Mouse (Mus musculus) intestine, postnatal 0 days (tissue): ENCODE results near the gene Ehd4. TPM values are rescaled to one million over a fixed set of nuclear protein-coding genes. Genes with fewer than 3 reads are reported as not detected.

Experiments used
- ATAC-seq: fragments of 200-750 bp; cut with Nextera tagmentation; 2 replicates; pipeline ENCODE4 v1.8.0; 2017; ENCODE audit warnings: mild to moderate bottlenecking, moderate TSS enrichment, moderate library complexity
- H3K27ac ChIP-seq: fragments of 300-500 bp; sonication (generic); 2 replicates; pipeline ENCODE4 v1.5.1; 2014; ENCODE audit warnings: mild to moderate bottlenecking, low read depth, low read length, moderate library complexity
- H3K27me3 ChIP-seq: fragments of 300-500 bp; sonication (generic); replicated peaks from 2 replicates; pipeline ENCODE4 v1.6.1; 2014; ENCODE audit warnings: low read length, mixed read lengths; ENCODE audit not compliant: control insufficient read depth, insufficient read depth
- H3K36me3 ChIP-seq: fragments of 300-500 bp; sonication (generic); 2 replicates; pipeline ENCODE4 v1.6.1; 2014; ENCODE audit warnings: mild to moderate bottlenecking, moderate library complexity; ENCODE audit not compliant: control insufficient read depth, insufficient read depth
- H3K4me1 ChIP-seq: fragments of 300-500 bp; sonication (generic); replicated peaks from 2 replicates; pipeline ENCODE4 v1.6.1; 2014; ENCODE audit warnings: antibody characterized with exemption, low read length, mixed read lengths; ENCODE audit not compliant: control insufficient read depth, insufficient read depth
- H3K4me2 ChIP-seq: fragments of 300-500 bp; sonication (generic); replicated peaks from 2 replicates; pipeline ENCODE4 v1.6.1; 2014; ENCODE audit warnings: low read depth, mild to moderate bottlenecking, moderate library complexity
- H3K4me3 ChIP-seq: fragments of 300-500 bp; sonication (generic); 2 replicates; pipeline ENCODE4 v1.5.1; 2014; ENCODE audit warnings: low read depth, low read length
- H3K9ac ChIP-seq: fragments of 300-500 bp; sonication (generic); 2 replicates; pipeline ENCODE4 v1.6.1; 2014; ENCODE audit warnings: mild to moderate bottlenecking, low read depth, low read length
- H3K9me3 ChIP-seq: fragments of 300-500 bp; sonication (generic); 2 replicates; pipeline ENCODE4 v1.6.1; 2016; ENCODE audit warnings: mixed run types; ENCODE audit not compliant: control insufficient read depth
- CTCF ChIP-seq: sonication (generic); IDR thresholded peaks from 2 replicates; pipeline ENCODE4 v1.5.1; 2016; ENCODE audit warnings: low read depth, mild to moderate bottlenecking, control low read depth, antibody characterized with exemption, moderate library complexity
- WGBS: fragments of 180-500 bp; shearing (Covaris S2); extraction: QIAGEN DNeasy Blood & Tissue Kit; methylation state at CpG from one replicate; pipeline ENCODE4 v1.1.7; 2014; 5-methylcytosine and 5-hydroxymethylcytosine counted together
- polyA plus RNA-seq: library from polyadenylated mRNA; unstranded; fragments of >200 nt; fragmentation: Nextera tagmentation; extraction: Ambion mirVana; gene quantifications from 2 replicates; pipeline ENCODE4 v1.2.1, GENCODE M21; 2015

Gene Ehd4
- 70.0 and 74.9 TPM in 2 replicates for polyA plus RNA-seq

DNA sequence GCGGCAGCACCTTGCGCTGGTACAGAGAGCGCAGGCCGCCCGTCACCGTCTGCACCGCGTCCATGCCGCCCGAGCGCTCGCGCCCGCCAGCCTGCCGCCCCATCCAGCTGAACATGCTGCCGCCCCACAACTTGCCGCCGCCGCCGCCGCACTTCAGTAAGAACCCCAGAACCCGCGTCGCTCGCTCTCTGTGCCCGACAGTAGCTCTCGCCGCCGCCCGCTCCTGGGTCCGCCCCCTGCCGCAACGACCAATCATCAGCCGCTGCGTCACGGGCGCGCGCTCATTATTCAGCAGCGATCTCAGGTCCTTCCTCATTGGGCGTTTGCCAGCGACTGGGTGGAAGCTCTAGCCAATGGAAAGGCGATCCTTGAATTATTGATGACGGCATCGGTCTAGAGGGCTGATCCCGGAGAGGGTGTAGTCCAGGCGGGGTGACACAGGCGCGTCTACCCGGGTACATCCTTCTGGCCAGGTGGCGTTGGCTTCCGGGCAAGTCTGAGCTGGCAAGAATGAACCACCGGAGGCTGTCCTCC is at the start of gene Ehd4:
TSS of gene Ehd4 (minus strand) at position 246 of the 534 bp plus-strand sequence.
- WGBS = under 1% methylated on average over 50 of the region's 53 CpGs
- Histone ChIP-seq H3K9me3 (no peaks in the 10 kb centered on the region), H3K27me3 (no peaks in the 10 kb centered on the region), H3K27ac (peak within 1 kb of the TSS; percentile 85), H3K9ac (peak within 1 kb of the TSS; percentile 79), H3K36me3 (no peaks in the 10 kb centered on the region), H3K4me2 (peak within 1 kb of the TSS; percentile 99), H3K4me3 (peak within 1 kb of the TSS; percentile 86), H3K4me1 (no peaks in the 10 kb centered on the region)
- no peak for TF ChIP-seq CTCF
- peak; percentile 99 for ATAC-seq

DNA sequence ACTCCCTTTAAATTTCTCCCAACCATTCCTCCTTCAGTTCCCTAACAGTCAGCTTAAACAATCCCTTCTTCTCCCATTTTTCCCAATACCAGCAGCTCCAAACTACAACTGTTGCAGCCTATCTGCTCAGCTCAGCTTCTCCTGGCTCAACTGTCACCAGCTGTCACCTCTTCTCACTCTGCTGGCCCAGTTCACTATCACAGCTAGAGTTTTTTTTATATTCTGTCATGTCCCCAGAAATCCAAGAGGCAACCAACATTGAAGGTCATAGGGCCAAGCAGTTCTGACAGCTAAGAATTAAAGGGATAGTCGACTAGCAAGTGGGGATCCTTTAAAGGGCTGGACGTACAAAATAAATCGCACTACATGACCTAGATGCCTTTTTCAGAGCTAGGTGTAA is 49.3 kb upstream of the Ehd4 start:
- H3K9me3 ChIP-seq = no peaks in the 10 kb centered on the region
- no peak for TF ChIP-seq CTCF
- H3K4me3 ChIP-seq = no peak overlapping the region
- H3K27ac ChIP-seq = no peak overlapping the region
- H3K36me3 ChIP-seq = no peaks in the 10 kb centered on the region
- H3K4me1 ChIP-seq = no peaks in the 10 kb centered on the region
- H3K27me3 ChIP-seq = no peaks in the 10 kb centered on the region
- no peak overlapping the region for H3K9ac ChIP-seq
- no peak for ATAC-seq
- 60% methylated on average over 3 of the region's 3 CpGs for WGBS
- no peak overlapping the region for H3K4me2 ChIP-seq

GRCm38 (mm10) chr2:120200077-120200476 is 45.7 kb upstream of the Ehd4 start:
- Histone ChIP-seq H3K4me1 (no peaks in the 10 kb centered on the region), H3K27ac (no peak overlapping the region), H3K4me2 (no peak overlapping the region), H3K4me3 (no peak overlapping the region), H3K27me3 (no peaks in the 10 kb centered on the region), H3K36me3 (no peaks in the 10 kb centered on the region), H3K9ac (no peak overlapping the region), H3K9me3 (no peaks in the 10 kb centered on the region)
- no peak for ATAC-seq
- 68% methylated on average over 7 of the region's 7 CpGs for WGBS
- TF ChIP-seq CTCF = no peak

GRCm38 (mm10) chr2:120188174-120188573 is 33.8 kb upstream of the Ehd4 start:
- no peak for ATAC-seq
- Histone ChIP-seq H3K27me3 (no peaks in the 10 kb centered on the region), H3K4me1 (no peaks in the 10 kb centered on the region), H3K4me3 (no peak overlapping the region), H3K9ac (no peak overlapping the region), H3K4me2 (no peak overlapping the region), H3K27ac (no peak overlapping the region), H3K9me3 (no peaks in the 10 kb centered on the region), H3K36me3 (no peaks in the 10 kb centered on the region)
- TF ChIP-seq CTCF = no peak
- WGBS = 81% methylated on average over 4 of the region's 4 CpGs

DNA sequence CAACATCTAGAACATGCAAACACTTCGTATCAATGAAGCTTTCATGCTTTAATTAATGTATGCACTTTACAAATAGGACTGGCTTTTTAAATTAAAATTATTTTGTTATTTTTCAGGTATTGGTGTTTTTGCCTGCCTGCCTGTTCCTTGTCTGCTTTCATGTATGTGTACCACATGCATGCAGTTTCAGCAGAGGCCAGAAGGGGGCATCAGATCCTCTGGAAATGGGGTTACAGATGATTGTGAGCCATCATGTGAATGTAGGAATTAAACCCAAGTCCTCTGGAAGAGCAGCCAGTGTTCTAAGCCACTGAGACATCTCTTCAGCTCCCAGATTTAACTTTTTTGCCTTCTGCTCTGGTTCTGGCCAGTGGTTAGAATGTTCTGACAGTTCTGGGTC is 33.2 kb upstream of the Ehd4 start:
- Histone ChIP-seq H3K27ac (no peak overlapping the region), H3K27me3 (no peaks in the 10 kb centered on the region), H3K4me3 (no peak overlapping the region), H3K4me2 (no peak overlapping the region), H3K4me1 (no peaks in the 10 kb centered on the region), H3K9ac (no peak overlapping the region), H3K36me3 (no peaks in the 10 kb centered on the region), H3K9me3 (no peaks in the 10 kb centered on the region)
- WGBS = 85% methylated on average over 1 of the region's 1 CpGs
- peak; percentile 52 for TF ChIP-seq CTCF
- no peak for ATAC-seq

DNA sequence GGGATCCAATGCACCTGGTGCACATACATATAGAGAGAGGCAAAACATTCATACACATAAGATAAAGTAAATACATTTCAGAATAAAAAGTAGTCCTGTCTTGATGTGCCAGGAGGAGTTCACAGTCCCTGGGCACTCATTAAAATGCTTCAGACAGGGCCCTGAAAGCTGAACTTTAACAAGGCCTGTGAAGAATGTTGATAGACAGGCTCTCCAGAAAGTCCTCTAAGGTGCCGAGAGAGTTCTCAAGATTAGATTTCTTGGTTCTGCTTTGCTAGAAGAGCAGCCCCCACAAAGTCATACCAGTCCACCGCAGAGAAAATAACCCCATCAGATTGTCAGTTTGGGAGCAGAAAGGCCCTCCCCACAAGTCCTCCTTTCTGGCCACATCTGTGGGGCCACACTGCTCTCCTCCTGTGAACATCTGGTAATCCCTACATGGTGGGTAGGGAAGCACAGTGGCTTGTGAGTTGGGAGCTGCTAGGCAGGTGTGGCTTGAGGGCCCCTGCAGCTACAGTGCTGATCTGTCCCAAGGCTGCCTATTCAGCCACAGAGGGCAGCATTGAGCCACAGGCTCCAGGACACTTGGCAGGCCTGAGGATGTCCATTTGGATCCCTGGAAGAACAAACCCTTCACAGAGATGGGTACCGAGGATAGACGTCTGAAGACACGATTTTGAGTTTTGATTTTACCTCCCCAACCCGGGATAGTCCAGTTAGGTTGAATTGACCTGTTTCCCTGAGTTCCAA is 31.3 kb upstream of the Ehd4 start:
- no peak overlapping the region for H3K27ac ChIP-seq
- H3K4me3 ChIP-seq = no peak overlapping the region
- no peaks in the 10 kb centered on the region for H3K27me3 ChIP-seq
- TF ChIP-seq CTCF = peak; percentile 75
- no peak overlapping the region for H3K9ac ChIP-seq
- no peaks in the 10 kb centered on the region for H3K9me3 ChIP-seq
- no peaks in the 10 kb centered on the region for H3K4me1 ChIP-seq
- ATAC-seq = no peak
- 82% methylated on average over 6 of the region's 6 CpGs for WGBS
- H3K4me2 ChIP-seq = no peak overlapping the region
- H3K36me3 ChIP-seq = no peaks in the 10 kb centered on the region
